Mouse (Mus musculus) intestine, embryonic 14.5 days (tissue): Measurements from ENCODE around the gene Tssk4. TPM values are rescaled to one million over a fixed set of nuclear protein-coding genes. Genes with fewer than 3 reads are reported as not detected.

Source experiments
- ATAC-seq: fragments of 200-750 bp; cut with Nextera tagmentation; replicated peaks from 2 replicates; pipeline ENCODE4 v1.8.0; 2017; ENCODE audit warnings: low read depth, moderate number of reproducible peaks, moderate TSS enrichment, moderate library complexity; ENCODE audit not compliant: low FRiP score, low TSS enrichment
- DNase-seq: peaks from one replicate; pipeline ENCODE4 v3.0.0-alpha.2; 2018; ENCODE audit warnings: low spot score
- H3K27ac ChIP-seq: fragments of 300-500 bp; sonication (generic); 2 replicates; pipeline ENCODE4 v1.5.1; 2014; ENCODE audit warnings: low read depth, mild to moderate bottlenecking, control low read depth
- H3K27me3 ChIP-seq: fragments of 300-500 bp; sonication (generic); replicated peaks from 2 replicates; pipeline ENCODE4 v1.6.1; 2014; ENCODE audit warnings: low read length, control low read depth; ENCODE audit not compliant: control insufficient read depth, insufficient read depth
- H3K36me3 ChIP-seq: fragments of 300-500 bp; sonication (generic); 2 replicates; pipeline ENCODE4 v1.6.1; 2014; ENCODE audit warnings: low read length, control low read depth; ENCODE audit not compliant: control insufficient read depth, insufficient read depth
- H3K4me1 ChIP-seq: fragments of 300-500 bp; sonication (generic); replicated peaks from 2 replicates; pipeline ENCODE4 v1.6.1; 2014; ENCODE audit warnings: low read length, control low read depth, mixed read lengths; ENCODE audit not compliant: control insufficient read depth, insufficient read depth
- H3K4me2 ChIP-seq: fragments of 300-500 bp; sonication (generic); 2 replicates; pipeline ENCODE4 v1.6.1; 2014; ENCODE audit warnings: low read length
- H3K4me3 ChIP-seq: fragments of 300-500 bp; sonication (generic); 2 replicates; pipeline ENCODE4 v1.5.1; 2014; ENCODE audit warnings: low read depth, low read length, control low read depth, mixed read lengths
- H3K9ac ChIP-seq: fragments of 300-500 bp; sonication (generic); 2 replicates; pipeline ENCODE4 v1.6.1; 2014; ENCODE audit warnings: mild to moderate bottlenecking, low read length
- H3K9me3 ChIP-seq: fragments of 300-500 bp; sonication (generic); 2 replicates; pipeline ENCODE4 v1.6.1; 2016; ENCODE audit warnings: low read length, control low read depth; ENCODE audit not compliant: control insufficient read depth
- WGBS: fragments of 180-500 bp; shearing (Covaris S2); extraction: QIAGEN DNeasy Blood & Tissue Kit; methylation state at CpG from one replicate; pipeline ENCODE4 v1.1.7; 2014; 5-methylcytosine and 5-hydroxymethylcytosine counted together
- polyA plus RNA-seq: library from polyadenylated mRNA; unstranded; fragments of >200 nt; fragmentation: Nextera tagmentation; extraction: Ambion mirVana; gene quantifications from 2 replicates; pipeline ENCODE4 v1.2.1, GENCODE M21; 2014

Gene Tssk4
- polyA plus RNA-seq = 1.7 and 1.9 TPM in 2 replicates

GRCm38 (mm10) chr14:55649884-55650283 lies at the start of gene Tssk4:
Tssk4 (plus strand) TSS chr14:55650184.
- Histone ChIP-seq H3K4me1 (peaks cover 6% of the 10 kb centered on the region), H3K4me3 (no peak within 1 kb of the TSS), H3K9ac (no peak within 1 kb of the TSS), H3K27ac (no peak within 1 kb of the TSS), H3K4me2 (no peak within 1 kb of the TSS), H3K27me3 (no peaks in the 10 kb centered on the region), H3K36me3 (peaks cover 13% of the 10 kb centered on the region; the same call in 1 of the 2 replicates), H3K9me3 (no peaks in the 10 kb centered on the region)
- DNase-seq (no peak), ATAC-seq (no peak)
- 97% methylated on average over 2 of the region's 2 CpGs for WGBS

- peaks cover 76% of the 10 kb centered on the region for H3K36me3 ChIP-seq
- H3K4me1 ChIP-seq = no peaks in the 10 kb centered on the region; the same call in 1 of the 2 replicates
- H3K4me3 ChIP-seq = peak within 1 kb of the TSS; percentile 15
- H3K27ac ChIP-seq = peak within 1 kb of the TSS; percentile 25
- H3K9ac ChIP-seq = peak within 1 kb of the TSS; percentile 4
- DNase-seq (no peak), ATAC-seq (no peak)
- H3K9me3 ChIP-seq = no peaks in the 10 kb centered on the region
- H3K4me2 ChIP-seq = peak within 1 kb of the TSS; percentile 41
- H3K27me3 ChIP-seq = no peaks in the 10 kb centered on the region
- 84% methylated on average over 7 of the region's 7 CpGs for WGBS
These were observed 46.7 kb upstream of the Tssk4 start, which contains the start of gene Irf9 for GRCm38 (mm10) chr14:55603271-55603632. Irf9 (plus strand) TSS chr14:55603571.

- DNase-seq (peak; percentile 92), ATAC-seq (peak; percentile 90)
- H3K9me3 ChIP-seq = no peaks in the 10 kb centered on the region
- 12% methylated on average over 19 of the region's 19 CpGs for WGBS
- peak overlapping the region; percentile 4 for H3K9ac ChIP-seq
- peak overlapping the region; percentile 41 for H3K4me2 ChIP-seq
- H3K27me3 ChIP-seq = no peaks in the 10 kb centered on the region
- H3K4me1 ChIP-seq = no peaks in the 10 kb centered on the region; the same call in 1 of the 2 replicates
- H3K36me3 ChIP-seq = peaks cover 75% of the 10 kb centered on the region
- peak overlapping the region; percentile 25 for H3K27ac ChIP-seq
- peak overlapping the region; percentile 15 for H3K4me3 ChIP-seq
These were observed 46.1 kb upstream of the Tssk4 start for GRCm38 (mm10) chr14:55603633-55604576.

GRCm38 (mm10) chr14:55604823-55605222 lies 45.2 kb upstream of the Tssk4 start:
- no peak for DNase-seq
- Histone ChIP-seq H3K27ac (no peak overlapping the region), H3K27me3 (no peaks in the 10 kb centered on the region), H3K9ac (no peak overlapping the region), H3K4me3 (no peak overlapping the region), H3K36me3 (peaks cover 75% of the 10 kb centered on the region), H3K9me3 (no peaks in the 10 kb centered on the region), H3K4me2 (peak overlapping the region; percentile 41), H3K4me1 (no peaks in the 10 kb centered on the region; the same call in 1 of the 2 replicates)
- 96% methylated on average over 11 of the region's 11 CpGs for WGBS
- ATAC-seq = no peak

GRCm38 (mm10) chr14:55605743-55606459 lies 44.1 kb upstream of the Tssk4 start:
- Histone ChIP-seq H3K9me3 (no peaks in the 10 kb centered on the region), H3K27ac (no peak overlapping the region), H3K27me3 (no peaks in the 10 kb centered on the region), H3K4me3 (no peak overlapping the region), H3K9ac (no peak overlapping the region), H3K36me3 (peaks cover 65% of the 10 kb centered on the region), H3K4me2 (no peak overlapping the region), H3K4me1 (no peaks in the 10 kb centered on the region; the same call in 1 of the 2 replicates)
- 92% methylated on average over 16 of the region's 16 CpGs for WGBS
- no peak for ATAC-seq
- no peak for DNase-seq

- WGBS = 100% methylated on average over 6 of the region's 6 CpGs
- no peak for DNase-seq
- Histone ChIP-seq H3K9ac (no peak overlapping the region), H3K27ac (no peak overlapping the region), H3K4me3 (no peak overlapping the region), H3K4me2 (no peak overlapping the region), H3K27me3 (no peaks in the 10 kb centered on the region), H3K9me3 (no peaks in the 10 kb centered on the region), H3K36me3 (peaks cover 40% of the 10 kb centered on the region), H3K4me1 (no peaks in the 10 kb centered on the region; the same call in 1 of the 2 replicates)
- ATAC-seq = no peak
These were observed 41.6 kb upstream of the Tssk4 start for GRCm38 (mm10) chr14:55608339-55608738.

GRCm38 (mm10) chr14:55613346-55613745 lies 36.6 kb upstream of the Tssk4 start:
- Histone ChIP-seq H3K27ac (no peak overlapping the region), H3K4me2 (no peak overlapping the region), H3K4me1 (no peaks in the 10 kb centered on the region), H3K9ac (no peak overlapping the region), H3K36me3 (peaks cover 14% of the 10 kb centered on the region), H3K9me3 (no peaks in the 10 kb centered on the region), H3K4me3 (no peak overlapping the region), H3K27me3 (no peaks in the 10 kb centered on the region)
- DNase-seq (no peak), ATAC-seq (no peak)
- 74% methylated on average over 6 of the region's 6 CpGs for WGBS

- peaks cover 2% of the 10 kb centered on the region for H3K36me3 ChIP-seq
- ATAC-seq = no peak
- no peak overlapping the region for H3K27ac ChIP-seq
- no peak overlapping the region for H3K9ac ChIP-seq
- 77% methylated on average over 7 of the region's 7 CpGs for WGBS
- no peak overlapping the region for H3K4me3 ChIP-seq
- H3K27me3 ChIP-seq = no peaks in the 10 kb centered on the region
- no peak overlapping the region for H3K4me2 ChIP-seq
- DNase-seq = no peak
- H3K9me3 ChIP-seq = no peaks in the 10 kb centered on the region
- no peaks in the 10 kb centered on the region; the same call in 1 of the 2 replicates for H3K4me1 ChIP-seq
These were observed 35.3 kb upstream of the Tssk4 start for GRCm38 (mm10) chr14:55614565-55615178.
